Mouse (Mus musculus) ovary, adult 18-20 months (tissue): Measurements from ENCODE around the gene Zfp609.
"Not testable (repeated sequence)": the region's sequence is repeated elsewhere in the genome, so short reads cannot be mapped to it uniquely, and the experiment has no call there.

Experiments
- DNase-seq: peaks from one replicate; pipeline ENCODE4 v3.0.0; 2022; ENCODE audit warnings: low spot score, mixed read lengths

Zfp609 gene

GRCm38 (mm10) chr9:65812841-65813240 is 14.5 kb downstream of the Zfp609 start:
- DNase-seq: no peak

GRCm38 (mm10) chr9:65811784-65812183 is 15.6 kb downstream of the Zfp609 start:
- no peak for DNase-seq

GRCm38 (mm10) chr9:65807818-65808217 is 19.5 kb downstream of the Zfp609 start:
- no peak for DNase-seq

- no peak for DNase-seq
Measured at GRCm38 (mm10) chr9:65807251-65807650, 20.1 kb downstream of the Zfp609 start.

- DNase-seq: no peak
Measured at GRCm38 (mm10) chr9:65799770-65800169, 27.6 kb downstream of the Zfp609 start.

GRCm38 (mm10) chr9:65795651-65796050 is 31.7 kb downstream of the Zfp609 start:
- DNase-seq: no peak

- no peak for DNase-seq
Measured at GRCm38 (mm10) chr9:65794313-65794712, 33.1 kb downstream of the Zfp609 start.

- DNase-seq: no peak
Measured at GRCm38 (mm10) chr9:65793506-65793905, 33.9 kb downstream of the Zfp609 start.

- DNase-seq: no peak
Measured at GRCm38 (mm10) chr9:65793086-65793485, 34.3 kb downstream of the Zfp609 start.

GRCm38 (mm10) chr9:65791846-65792245 is 35.5 kb downstream of the Zfp609 start:
- DNase-seq: no peak

GRCm38 (mm10) chr9:65791106-65791505 is 36.3 kb downstream of the Zfp609 start:
- no peak for DNase-seq

- DNase-seq: no peak
Measured at GRCm38 (mm10) chr9:65789788-65790187, 37.6 kb downstream of the Zfp609 start.

- no peak for DNase-seq
Measured at GRCm38 (mm10) chr9:65788556-65788955, 38.8 kb downstream of the Zfp609 start.

GRCm38 (mm10) chr9:65787829-65788344 is 39.5 kb downstream of the Zfp609 start:
- no peak for DNase-seq

GRCm38 (mm10) chr9:65786885-65787787 is 40.2 kb downstream of the Zfp609 start:
- DNase-seq: peak; percentile 50

- no peak for DNase-seq
Measured at GRCm38 (mm10) chr9:65785772-65786368, 41.5 kb downstream of the Zfp609 start.

- not testable (repeated sequence) for DNase-seq
Measured at GRCm38 (mm10) chr9:65779619-65780018, 47.7 kb downstream of the Zfp609 start.

- DNase-seq: no peak
Measured at GRCm38 (mm10) chr9:65776874-65777432, 50.4 kb downstream of the Zfp609 start.

- DNase-seq: no peak
Measured at GRCm38 (mm10) chr9:65776137-65776872, 51.1 kb downstream of the Zfp609 start.

GRCm38 (mm10) chr9:65773783-65774182 is 53.6 kb downstream of the Zfp609 start:
- no peak for DNase-seq

GRCm38 (mm10) chr9:65771011-65771664 is 56.2 kb downstream of the Zfp609 start:
- DNase-seq: no peak

- no peak for DNase-seq
Measured at GRCm38 (mm10) chr9:65762728-65763127, 64.6 kb downstream of the Zfp609 start.
